Mouse (Mus musculus) gastrocnemius, postnatal 10 days (tissue): ENCODE measurements around the gene Bcl6. TPM values are rescaled to one million over a fixed set of nuclear protein-coding genes. Genes with fewer than 3 reads are reported as not detected.

Experiments used
- DNase-seq: peaks from one replicate; pipeline ENCODE4 v3.0.0; 2021; ENCODE audit warnings: mixed read lengths
- total RNA-seq, 2 experiments: library from RNA; stranded (reverse); gene quantifications; 2 replicates each; pipeline ENCODE4 v1.2.3; 2021

Bcl6 gene
- total RNA-seq, 2 experiments from 2014 or later = 24.1 to 31.2 TPM

DNA sequence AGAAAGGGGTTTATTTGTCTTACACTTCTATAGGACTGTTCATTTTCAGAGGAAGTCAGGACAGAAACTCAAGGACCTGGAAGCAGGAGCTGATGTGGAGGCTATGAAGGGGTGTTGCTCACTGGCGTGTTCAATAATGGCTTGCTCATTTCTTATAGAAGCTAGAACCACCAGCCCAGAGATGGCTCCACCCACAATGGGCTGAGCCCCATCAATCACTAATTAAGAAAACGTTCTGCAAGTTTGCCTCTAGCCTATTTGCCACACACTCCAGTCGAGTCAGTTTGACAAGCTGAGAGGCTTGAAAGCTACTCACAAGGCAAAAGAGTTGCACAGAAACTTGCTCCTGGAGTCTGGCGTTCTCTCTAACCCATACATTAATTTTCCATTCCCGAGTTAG lies 67.0 kb downstream of the Bcl6 start:
- DNase-seq = no peak

DNA sequence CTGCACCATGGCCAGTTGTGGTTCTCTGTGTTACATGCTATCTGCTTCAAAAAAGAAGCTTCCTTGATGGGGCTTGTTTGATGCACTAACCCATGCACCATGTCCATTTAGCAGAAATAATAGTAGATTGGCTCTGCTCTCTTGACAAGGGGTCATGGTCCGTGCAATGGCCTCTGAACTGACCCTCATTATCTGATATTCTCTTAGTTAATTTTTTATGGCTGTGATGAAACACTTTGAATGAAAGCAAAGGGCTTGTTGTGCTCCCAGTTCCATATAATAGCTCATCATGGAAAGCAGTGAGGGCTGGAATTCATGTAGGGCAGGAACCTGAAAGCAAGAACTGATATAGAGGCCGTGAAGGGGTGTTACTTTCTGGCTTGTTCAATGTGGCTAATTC lies 69.2 kb downstream of the Bcl6 start:
- DNase-seq = no peak

Other genes with a start within 250 kb of the Bcl6 start
- under 1 TPM in 1 of 2 experiments, not detected in 1; 0.38 TPM for gene Sst, start 97.9 kb downstream of the Bcl6 start, total RNA-seq
- not detected for gene Rtp2, start 56.5 kb downstream of the Bcl6 start, total RNA-seq
- not detected for gene Gm37419, start 370 bp downstream of the Bcl6 start, total RNA-seq